In genomic region chr1:143640650-143641407, GRCm38 (mm10) we compare ENCODE assay signal across 8 mouse cellular contexts. TPM values are rescaled to one million over a fixed set of nuclear protein-coding genes. Genes with fewer than 3 reads are reported as not detected.
A peak's percentile ranks its signal among the peaks of the same experiment; 100 is the strongest.
DNase-seq lines count a peak whose midpoint lies in the region; ATAC-seq and TF ChIP-seq lines count a peak whose summit lies in the region.

TSS of gene B3galt2 (plus strand) at chr1:143640664.

- no peak within 1 kb of the TSS for H3K4me3 ChIP-seq in liver, postnatal 0 days (ENCODE audit: low read depth, low read length)
- 0 out of 2 replicates have a peak within 1 kb of the TSS, but pooled peaks have one; percentile 1 for H3K4me3 ChIP-seq in heart, postnatal 0 days (ENCODE audit: low read depth, low read length)
- peak within 1 kb of the TSS; percentile 32 for H3K4me3 ChIP-seq in neural tube, embryonic 12.5 days

- TF ChIP-seq EP300 in liver, postnatal 0 days (IDR thresholded peaks at IDR 0.05; ENCODE audit: low read depth) = no peak
- TF ChIP-seq EP300 in heart, postnatal 0 days (IDR thresholded peaks at IDR 0.05; ENCODE audit: low read depth) = no peak

- H3K9me3 ChIP-seq in liver, postnatal 0 days (ENCODE audit: low read length) = no peaks in the 10 kb centered on the region
- H3K9me3 ChIP-seq in heart, postnatal 0 days (replicated peaks; ENCODE audit: control insufficient read depth, low read length) = no peaks in the 10 kb centered on the region
- no peaks in the 10 kb centered on the region for H3K9me3 ChIP-seq in neural tube, embryonic 12.5 days

- 0 out of 2 replicates have a peak within 1 kb of the TSS, but pooled peaks have one; percentile 16 for H3K4me2 ChIP-seq in liver, postnatal 0 days (ENCODE audit: low read depth, low read length)
- H3K4me2 ChIP-seq in heart, postnatal 0 days (ENCODE audit: low read depth, low read length) = peak within 1 kb of the TSS; percentile 41; the same call in 1 of the 2 replicates
- H3K4me2 ChIP-seq in neural tube, embryonic 12.5 days (replicated peaks) = peak within 1 kb of the TSS; percentile 52

- no peaks in the 10 kb centered on the region for H3K27me3 ChIP-seq in liver, postnatal 0 days (ENCODE audit: insufficient read depth, low read length)
- H3K27me3 ChIP-seq in heart, postnatal 0 days (ENCODE audit: control insufficient read depth, insufficient read depth, low read length) = no peaks in the 10 kb centered on the region
- H3K27me3 ChIP-seq in neural tube, embryonic 12.5 days (replicated peaks) = no peaks in the 10 kb centered on the region

- H3K4me1 ChIP-seq in liver, postnatal 0 days (ENCODE audit: insufficient read depth) = no peaks in the 10 kb centered on the region
- H3K4me1 ChIP-seq in heart, postnatal 0 days (ENCODE audit: control insufficient read depth, insufficient read depth) = no peaks in the 10 kb centered on the region
- no peaks in the 10 kb centered on the region for H3K4me1 ChIP-seq in neural tube, embryonic 12.5 days

- H3K9ac ChIP-seq in liver, postnatal 0 days (replicated peaks) = no peak within 1 kb of the TSS
- H3K9ac ChIP-seq in heart, postnatal 0 days (replicated peaks; ENCODE audit: low read depth, low read length) = no peak within 1 kb of the TSS
- H3K9ac ChIP-seq in neural tube, embryonic 12.5 days = peak within 1 kb of the TSS; percentile 43; the same call in 1 of the 2 replicates

- WGBS in liver, postnatal 0 days (ENCODE audit: insufficient replicate concordance) = 61% methylated on average over 15 of the region's 15 CpGs
- 59% methylated on average over 15 of the region's 15 CpGs for WGBS in heart, postnatal 0 days
- 40% methylated on average over 15 of the region's 15 CpGs for WGBS in neural tube, embryonic 12.5 days

- no peak for DNase-seq in liver, postnatal 0 days
- DNase-seq in liver = no peak
- DNase-seq in cerebellum, postnatal 36 days = peak; percentile 11 to 23
- peak; percentile 28 for DNase-seq in heart, postnatal 0 days (ENCODE audit: low spot score)
- peak; percentile 59 for DNase-seq in left cerebral cortex, adult 11 months (ENCODE audit: low spot score)
- DNase-seq in thymus, postnatal 36 days = peak; percentile 26 to 32
- DNase-seq in urinary bladder, adult 18-20 months (ENCODE audit: low spot score in 2 of 2) = no peak

- TF ChIP-seq CTCF in liver, postnatal 0 days (IDR thresholded peaks at IDR 0.05; ENCODE audit: low read depth) = no peak
- TF ChIP-seq CTCF in heart, postnatal 0 days (IDR thresholded peaks at IDR 0.05; ENCODE audit: low read depth) = no peak

- H3K27ac ChIP-seq in liver, postnatal 0 days (ENCODE audit: low read depth) = no peak within 1 kb of the TSS
- H3K27ac ChIP-seq in heart, postnatal 0 days (ENCODE audit: low read depth) = no peak within 1 kb of the TSS
- peak within 1 kb of the TSS; percentile 78 for H3K27ac ChIP-seq in neural tube, embryonic 12.5 days

- H3K36me3 ChIP-seq in liver, postnatal 0 days (replicated peaks; ENCODE audit: insufficient read depth, low read length) = no peaks in the 10 kb centered on the region
- no peaks in the 10 kb centered on the region for H3K36me3 ChIP-seq in heart, postnatal 0 days (replicated peaks; ENCODE audit: control insufficient read depth, insufficient read depth, low read length)
- no peaks in the 10 kb centered on the region for H3K36me3 ChIP-seq in neural tube, embryonic 12.5 days

- no peak for ATAC-seq in liver, postnatal 0 days
- no peak for ATAC-seq in heart, postnatal 0 days (ENCODE audit: insufficient read depth, low read depth)
- ATAC-seq in neural tube, embryonic 12.5 days (ENCODE audit: low FRiP score, low read depth) = peak; percentile 86

RNA-seq across cellular contexts. Expression of gene B3galt2, which starts in this region (rescaled TPM):
- polyA plus RNA-seq in liver, postnatal 0 days (2015; fragmentation: Nextera tagmentation; extraction: Ambion mirVana) = 0.02 and 0.07 TPM in 2 replicates
- under 0.01 TPM in 1 of 2 replicates, not detected in the other for total RNA-seq in heart, postnatal 0 days (2014; rRNA removed; ENCODE audit: low replicate concordance)
- polyA plus RNA-seq in heart, postnatal 0 days (2015; fragmentation: Nextera tagmentation; extraction: Ambion mirVana) = 0.05 and 0.08 TPM in 2 replicates
- 1.7 and 2.0 TPM in 2 replicates for polyA plus RNA-seq in neural tube, embryonic 12.5 days (2016; fragmentation: Nextera tagmentation; extraction: Ambion mirVana)

Comparison
In these comparisons a context has a peak if more than half of its experiments do, and no peak if none do; other contexts are left out.
1. Peak in DNase-seq, H3K4me3 ChIP-seq and H3K4me2 ChIP-seq in heart, postnatal 0 days; RNA of the gene not detected or under 1 TPM.
2. DNase-seq: peak in cerebellum, postnatal 36 days (2 of 2), left cerebral cortex, adult 11 months (single experiment) and thymus, postnatal 36 days (2 of 2); none in liver, postnatal 0 days (single experiment), liver (single experiment) and urinary bladder, adult 18-20 months (0 of 2).
3. Peak in every context shown above with its lines, with median percentiles within 50 percentile points of each other: H3K4me2 ChIP-seq.